Mouse (Mus musculus) cerebellum, adult 2 months (tissue): ENCODE measurements at regions not wholly inside any gene's neighbourhood (a gene's known extent, or its start where the extent isn't known, plus 50 kb on each side); places are given as distances from the start of the nearest gene placed in this dataset.

Source experiments
- CTCF ChIP-seq: fragments of 200-500 bp; IDR thresholded peaks from 2 replicates; pipeline ENCODE4 v1.5.1; 2011; ENCODE audit warnings: low read depth, mild to moderate bottlenecking, control low read depth, low read length, moderate library complexity, borderline replicate concordance; ENCODE audit not compliant: insufficient read depth
- POLR2A ChIP-seq: fragments of 200-500 bp; IDR thresholded peaks from 2 replicates; pipeline ENCODE4 v1.6.1; 2011; ENCODE audit warnings: low read length, control low read depth, borderline replicate concordance; ENCODE audit not compliant: insufficient read depth

DNA sequence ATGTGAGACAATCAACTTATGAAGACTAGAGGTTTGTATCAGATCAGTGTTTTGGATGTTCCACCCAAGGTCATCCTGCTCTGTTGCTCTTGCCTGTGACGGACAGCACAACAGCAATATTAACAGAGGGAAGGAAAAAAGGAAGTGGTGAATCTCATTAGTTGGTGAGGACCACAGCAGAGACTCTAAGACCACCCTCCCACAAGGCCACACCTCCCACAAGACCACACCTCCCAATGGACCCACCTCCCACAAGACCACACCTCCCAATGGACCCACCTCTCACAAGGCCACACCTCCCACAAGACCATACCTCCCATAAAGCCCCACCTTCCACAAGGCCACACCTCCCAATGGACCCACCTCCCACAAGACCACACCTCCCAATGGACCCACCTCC, 126.7 kb downstream of the Gm26897 start:
- TF ChIP-seq CTCF (no peak), POLR2A (no peak)
